Mouse (Mus musculus): ENCODE results near the gene Gpr37l1. TPM values are rescaled to one million over a fixed set of nuclear protein-coding genes. Genes with fewer than 3 reads are reported as not detected.

The Gpr37l1 gene
- polyA plus RNA-seq, 1 experiment from 2014 or later: not detected

- H3K4me2 ChIP-seq: peak overlapping the region; percentile 76
- H3K4me1 ChIP-seq (ENCODE audit: insufficient read depth): peaks cover 7% of the 10 kb centered on the region
- TF ChIP-seq CTCF (IDR thresholded peaks at IDR 0.05; ENCODE audit: low read depth): no peak
- no peak overlapping the region; the same call in 1 of the 2 replicates for H3K27ac ChIP-seq (ENCODE audit: low read depth)
- ATAC-seq (ENCODE audit: insufficient read depth) (no peak), DNase-seq (no peak)
- no peaks in the 10 kb centered on the region for H3K9me3 ChIP-seq (ENCODE audit: low read depth, low read length)
- H3K36me3 ChIP-seq (ENCODE audit: insufficient read depth): peaks cover 7% of the 10 kb centered on the region; the same call in 1 of the 2 replicates
- 63% methylated on average over 4 of the region's 4 CpGs for WGBS
- no peaks in the 10 kb centered on the region for H3K27me3 ChIP-seq (ENCODE audit: insufficient read depth, low read length)
- no peak overlapping the region for H3K9ac ChIP-seq
- H3K4me3 ChIP-seq (ENCODE audit: low read depth, low read length): peak overlapping the region; percentile 95; the same call in 1 of the 2 replicates
These were observed 19.0 kb downstream of the Gpr37l1 start for GRCm38 (mm10) chr1:135148476-135148875.

- TF ChIP-seq CTCF (IDR thresholded peaks at IDR 0.05; ENCODE audit: low read depth): no peak
- no peak for DNase-seq
- Histone ChIP-seq H3K27me3 (ENCODE audit: insufficient read depth, low read length) (no peaks in the 10 kb centered on the region), H3K36me3 (ENCODE audit: insufficient read depth) (peaks cover 7% of the 10 kb centered on the region; the same call in 1 of the 2 replicates), H3K27ac (ENCODE audit: low read depth) (no peak overlapping the region), H3K9me3 (ENCODE audit: low read depth, low read length) (no peaks in the 10 kb centered on the region), H3K9ac (peak overlapping the region; percentile 89), H3K4me1 (ENCODE audit: insufficient read depth) (peaks cover 7% of the 10 kb centered on the region), H3K4me2 (peak overlapping the region; percentile 76), H3K4me3 (ENCODE audit: low read depth, low read length) (peak overlapping the region; percentile 95)
- 0% methylated on average over 7 of the region's 7 CpGs for WGBS
- ATAC-seq (ENCODE audit: insufficient read depth): peak; percentile 11; the same call in 1 of the 2 replicates
These were observed 19.8 kb downstream of the Gpr37l1 start for GRCm38 (mm10) chr1:135147702-135148058.

GRCm38 (mm10) chr1:135146946-135147701 is 20.4 kb downstream of the Gpr37l1 start:
- Histone ChIP-seq H3K4me1 (ENCODE audit: insufficient read depth) (peaks cover 7% of the 10 kb centered on the region), H3K4me2 (peak overlapping the region; percentile 76), H3K36me3 (ENCODE audit: insufficient read depth) (peaks cover 7% of the 10 kb centered on the region; the same call in 1 of the 2 replicates), H3K9me3 (ENCODE audit: low read depth, low read length) (no peaks in the 10 kb centered on the region), H3K4me3 (ENCODE audit: low read depth, low read length) (peak overlapping the region; percentile 95), H3K9ac (peak overlapping the region; percentile 89), H3K27me3 (ENCODE audit: insufficient read depth, low read length) (no peaks in the 10 kb centered on the region), H3K27ac (ENCODE audit: low read depth) (peak overlapping the region; percentile 90)
- no peak for TF ChIP-seq CTCF (IDR thresholded peaks at IDR 0.05; ENCODE audit: low read depth)
- DNase-seq: peak; percentile 91
- peak; percentile 74 for ATAC-seq (ENCODE audit: insufficient read depth)
- under 1% methylated on average over 69 of the region's 69 CpGs for WGBS

- Histone ChIP-seq H3K27me3 (ENCODE audit: insufficient read depth, low read length) (no peaks in the 10 kb centered on the region), H3K9me3 (ENCODE audit: low read depth, low read length) (no peaks in the 10 kb centered on the region), H3K9ac (peak within 1 kb of the TSS; percentile 89), H3K4me3 (ENCODE audit: low read depth, low read length) (peak within 1 kb of the TSS; percentile 95), H3K4me1 (ENCODE audit: insufficient read depth) (peaks cover 7% of the 10 kb centered on the region), H3K4me2 (peak within 1 kb of the TSS; percentile 76), H3K27ac (ENCODE audit: low read depth) (peak within 1 kb of the TSS; percentile 90), H3K36me3 (ENCODE audit: insufficient read depth) (peaks cover 3% of the 10 kb centered on the region; the same call in 1 of the 2 replicates)
- peak; percentile 64 for ATAC-seq (ENCODE audit: insufficient read depth)
- peak; percentile 92 for DNase-seq
- TF ChIP-seq CTCF (IDR thresholded peaks at IDR 0.05; ENCODE audit: low read depth): no peak
- WGBS: under 1% methylated on average over 77 of the region's 78 CpGs
These were observed 21.2 kb downstream of the Gpr37l1 start, which contains the start of gene Arl8a for GRCm38 (mm10) chr1:135146077-135146945. Arl8a (plus strand) TSS chr1:135146824.

- peaks cover 7% of the 10 kb centered on the region for H3K4me1 ChIP-seq (ENCODE audit: insufficient read depth)
- TF ChIP-seq CTCF (IDR thresholded peaks at IDR 0.05; ENCODE audit: low read depth): no peak
- no peak overlapping the region for H3K9ac ChIP-seq
- H3K36me3 ChIP-seq (ENCODE audit: insufficient read depth): no peaks in the 10 kb centered on the region
- H3K27ac ChIP-seq (ENCODE audit: low read depth): no peak overlapping the region
- no peaks in the 10 kb centered on the region for H3K27me3 ChIP-seq (ENCODE audit: insufficient read depth, low read length)
- H3K4me3 ChIP-seq (ENCODE audit: low read depth, low read length): no peak overlapping the region
- H3K9me3 ChIP-seq (ENCODE audit: low read depth, low read length): no peaks in the 10 kb centered on the region
- 73% methylated on average over 2 of the region's 2 CpGs for whole genome bisulfite sequencing
- H3K4me2 ChIP-seq: no peak overlapping the region
- no peak for ATAC-seq (ENCODE audit: insufficient read depth)
- DNase-seq: no peak
These were observed 23.5 kb downstream of the Gpr37l1 start for GRCm38 (mm10) chr1:135143940-135144339.

- no peak overlapping the region for H3K4me2 ChIP-seq
- no peak overlapping the region for H3K27ac ChIP-seq (ENCODE audit: low read depth)
- 72% methylated on average over 2 of the region's 2 CpGs for WGBS
- H3K4me3 ChIP-seq (ENCODE audit: low read depth, low read length): no peak overlapping the region
- no peak for ATAC-seq (ENCODE audit: insufficient read depth)
- H3K9me3 ChIP-seq (ENCODE audit: low read depth, low read length): no peaks in the 10 kb centered on the region
- no peak for DNase-seq
- no peaks in the 10 kb centered on the region for H3K4me1 ChIP-seq (ENCODE audit: insufficient read depth)
- no peak for TF ChIP-seq CTCF (IDR thresholded peaks at IDR 0.05; ENCODE audit: low read depth)
- H3K36me3 ChIP-seq (ENCODE audit: insufficient read depth): no peaks in the 10 kb centered on the region
- H3K27me3 ChIP-seq (ENCODE audit: insufficient read depth, low read length): no peaks in the 10 kb centered on the region
- H3K9ac ChIP-seq: no peak overlapping the region
These were observed 25.0 kb downstream of the Gpr37l1 start for GRCm38 (mm10) chr1:135142452-135142851.

GRCm38 (mm10) chr1:135139906-135140305 is 27.6 kb downstream of the Gpr37l1 start:
- Histone ChIP-seq H3K27ac (ENCODE audit: low read depth) (no peak overlapping the region), H3K9me3 (ENCODE audit: low read depth, low read length) (no peaks in the 10 kb centered on the region), H3K9ac (no peak overlapping the region), H3K4me2 (no peak overlapping the region), H3K27me3 (ENCODE audit: insufficient read depth, low read length) (no peaks in the 10 kb centered on the region), H3K4me1 (ENCODE audit: insufficient read depth) (no peaks in the 10 kb centered on the region), H3K4me3 (ENCODE audit: low read depth, low read length) (no peak overlapping the region), H3K36me3 (ENCODE audit: insufficient read depth) (no peaks in the 10 kb centered on the region)
- DNase-seq (no peak), ATAC-seq (ENCODE audit: insufficient read depth) (no peak)
- WGBS: 64% methylated on average over 2 of the region's 2 CpGs
- TF ChIP-seq CTCF (IDR thresholded peaks at IDR 0.05; ENCODE audit: low read depth): no peak

Data from lung, embryonic 14.5 days (tissue).